Comparison of ENCODE assay signal across 8 mouse cellular contexts in genomic region chr6:99101489-99101908, GRCm38 (mm10).
DNase-seq lines count a peak whose midpoint lies in the region; ATAC-seq lines count a peak whose summit lies in the region.

No protein-coding gene starts in this region.

- H3K27me3 ChIP-seq in midbrain, embryonic 11.5 days (ENCODE audit: control insufficient read depth, insufficient read depth, low read length), result no peaks in the 10 kb centered on the region
- no peaks in the 10 kb centered on the region; the same call in 1 of the 2 replicates for H3K27me3 ChIP-seq in midbrain, embryonic 14.5 days (ENCODE audit: control insufficient read depth, insufficient read depth, low read length)
- H3K27me3 ChIP-seq in heart, embryonic 16.5 days (ENCODE audit: control insufficient read depth, insufficient read depth, low read length), result no peaks in the 10 kb centered on the region
- H3K27me3 ChIP-seq in limb, embryonic 13.5 days, result no peaks in the 10 kb centered on the region

- peak; percentile 80 for ATAC-seq in midbrain, embryonic 11.5 days (ENCODE audit: low FRiP score)
- no peak for ATAC-seq in midbrain, embryonic 14.5 days (ENCODE audit: low FRiP score, low TSS enrichment)
- ATAC-seq in heart, embryonic 16.5 days (replicated peaks; ENCODE audit: extremely low read depth, insufficient read depth, low FRiP score), result peak; percentile 38; the same call in 1 of the 2 replicates
- ATAC-seq in limb, embryonic 13.5 days (ENCODE audit: low FRiP score, low read depth), result peak; percentile 64

- peaks cover 9% of the 10 kb centered on the region for H3K4me1 ChIP-seq in midbrain, embryonic 11.5 days (ENCODE audit: control insufficient read depth, insufficient read depth, low read length)
- H3K4me1 ChIP-seq in midbrain, embryonic 14.5 days (ENCODE audit: control insufficient read depth, insufficient read depth, low read length), result peaks cover 5% of the 10 kb centered on the region; the same call in 1 of the 2 replicates
- H3K4me1 ChIP-seq in heart, embryonic 16.5 days (ENCODE audit: control insufficient read depth, insufficient read depth, low read length), result peaks cover 32% of the 10 kb centered on the region
- H3K4me1 ChIP-seq in limb, embryonic 13.5 days, result peaks cover 56% of the 10 kb centered on the region

- H3K4me2 ChIP-seq in midbrain, embryonic 11.5 days, result peak overlapping the region; percentile 21
- no peak overlapping the region for H3K4me2 ChIP-seq in midbrain, embryonic 14.5 days (ENCODE audit: low read length)
- peak overlapping the region; percentile 49 for H3K4me2 ChIP-seq in heart, embryonic 16.5 days (ENCODE audit: low read depth, low read length)
- peak overlapping the region; percentile 50 for H3K4me2 ChIP-seq in limb, embryonic 13.5 days (replicated peaks)

- peak overlapping the region; percentile 27; the same call in 1 of the 2 replicates for H3K27ac ChIP-seq in midbrain, embryonic 11.5 days (ENCODE audit: low read depth, low read length)
- H3K27ac ChIP-seq in midbrain, embryonic 14.5 days (replicated peaks; ENCODE audit: low read depth, low read length), result no peak overlapping the region
- peak overlapping the region; percentile 77 for H3K27ac ChIP-seq in heart, embryonic 16.5 days (ENCODE audit: low read length)
- peak overlapping the region; percentile 55; the same call in 1 of the 2 replicates for H3K27ac ChIP-seq in limb, embryonic 13.5 days

- no peak overlapping the region for H3K4me3 ChIP-seq in midbrain, embryonic 11.5 days (ENCODE audit: low read depth, low read length)
- no peak overlapping the region for H3K4me3 ChIP-seq in midbrain, embryonic 14.5 days (replicated peaks; ENCODE audit: low read depth, low read length)
- H3K4me3 ChIP-seq in heart, embryonic 16.5 days (ENCODE audit: low read length), result peak overlapping the region; percentile 4; the same call in 1 of the 2 replicates
- no peak overlapping the region for H3K4me3 ChIP-seq in limb, embryonic 13.5 days

- no peaks in the 10 kb centered on the region for H3K9me3 ChIP-seq in midbrain, embryonic 11.5 days (ENCODE audit: control insufficient read depth, low read length)
- no peaks in the 10 kb centered on the region for H3K9me3 ChIP-seq in midbrain, embryonic 14.5 days (ENCODE audit: control insufficient read depth, low read length)
- no peaks in the 10 kb centered on the region for H3K9me3 ChIP-seq in heart, embryonic 16.5 days (replicated peaks; ENCODE audit: control insufficient read depth, low read length)
- no peaks in the 10 kb centered on the region for H3K9me3 ChIP-seq in limb, embryonic 13.5 days

- peak overlapping the region; percentile 21; the same call in 1 of the 2 replicates for H3K9ac ChIP-seq in midbrain, embryonic 11.5 days (ENCODE audit: low read length)
- H3K9ac ChIP-seq in midbrain, embryonic 14.5 days (replicated peaks; ENCODE audit: low read length), result no peak overlapping the region
- H3K9ac ChIP-seq in heart, embryonic 16.5 days (ENCODE audit: low read length), result peak overlapping the region; percentile 43
- H3K9ac ChIP-seq in limb, embryonic 13.5 days, result peak overlapping the region; percentile 45

- WGBS in midbrain, embryonic 11.5 days, result 4% methylated on average over 5 of the region's 6 CpGs
- 4% methylated on average over 6 of the region's 6 CpGs for WGBS in midbrain, embryonic 14.5 days
- WGBS in heart, embryonic 16.5 days, result 10% methylated on average over 5 of the region's 6 CpGs
- 4% methylated on average over 6 of the region's 6 CpGs for WGBS in limb, embryonic 13.5 days

- peak; percentile 92 for DNase-seq in midbrain, embryonic 11.5 days (ENCODE audit: low spot score, missing footprints)
- no peak for DNase-seq in midbrain, embryonic 14.5 days
- DNase-seq in ovary, postnatal 10 days (ENCODE audit: low spot score), result peak; percentile 27
- DNase-seq in left cerebral cortex, postnatal 4 days, result no peak
- DNase-seq in cerebellum, adult 18-20 months, result no peak
- DNase-seq in thymus, postnatal 25 days, result no peak

- H3K36me3 ChIP-seq in midbrain, embryonic 11.5 days (ENCODE audit: control insufficient read depth, insufficient read depth, low read length), result no peaks in the 10 kb centered on the region
- H3K36me3 ChIP-seq in midbrain, embryonic 14.5 days (ENCODE audit: control insufficient read depth, insufficient read depth, low read length), result no peaks in the 10 kb centered on the region
- H3K36me3 ChIP-seq in heart, embryonic 16.5 days (ENCODE audit: control insufficient read depth, insufficient read depth), result no peaks in the 10 kb centered on the region
- H3K36me3 ChIP-seq in limb, embryonic 13.5 days, result no peaks in the 10 kb centered on the region

- intact Hi-C loops in left cerebral cortex, postnatal 4 days (cut with DNase I), result no loop called here

Comparison
In these comparisons a context has a peak if more than half of its experiments do, and no peak if none do; other contexts are left out.
1. DNase-seq: peak in midbrain, embryonic 11.5 days (single experiment) and ovary, postnatal 10 days (single experiment); none in midbrain, embryonic 14.5 days (single experiment), left cerebral cortex, postnatal 4 days (single experiment), cerebellum, adult 18-20 months (0 of 2) and thymus, postnatal 25 days (single experiment).